Mouse (Mus musculus) testis, adult 2 months (tissue): ENCODE results near the gene Atp13a1.

Source experiments
- CTCF ChIP-seq: fragments of 200-500 bp; IDR thresholded peaks from 2 replicates; pipeline ENCODE4 v1.5.1; 2012; ENCODE audit warnings: low read depth, mild to moderate bottlenecking, inconsistent platforms, low read length, moderate library complexity; ENCODE audit not compliant: control insufficient read depth, insufficient read depth, insufficient replicate concordance
- POLR2A ChIP-seq: fragments of 200-500 bp; IDR thresholded peaks from 2 replicates; pipeline ENCODE4 v1.6.1; 2012; ENCODE audit warnings: low read depth, mild to moderate bottlenecking, inconsistent platforms, low read length, moderate library complexity; ENCODE audit not compliant: control insufficient read depth

DNA sequence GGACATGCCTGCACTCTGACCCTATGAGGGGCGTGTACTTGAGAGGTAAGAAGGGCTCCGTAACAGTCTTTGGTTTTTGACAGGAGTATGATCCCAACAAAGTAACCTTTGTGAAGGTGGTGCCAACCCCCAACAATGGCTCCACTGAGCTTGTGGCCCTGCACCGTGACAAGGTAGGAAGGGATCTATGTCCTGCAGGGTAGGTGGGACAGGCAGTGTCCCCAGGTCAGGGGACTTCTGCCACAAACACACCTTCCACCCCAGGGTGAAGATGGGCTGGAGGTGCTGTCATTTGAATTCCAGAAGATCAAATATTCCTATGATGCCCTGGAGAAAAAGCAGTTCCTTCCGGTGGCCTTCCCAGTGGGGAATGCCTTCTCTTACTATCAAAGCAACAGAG is 2.7 kb downstream of the Atp13a1 start:
- TF ChIP-seq CTCF (no peak), POLR2A (no peak)
